Mouse (Mus musculus) CH12.LX (cell line): ENCODE data around the gene Snx3. TPM values are rescaled to one million over a fixed set of nuclear protein-coding genes. Genes with fewer than 3 reads are reported as not detected.

Experiments
- DNase-seq: peaks from one replicate; pipeline ENCODE4 v3.0.0-alpha.2; 2013; ENCODE audit errors: extremely low read depth
- H3K27ac ChIP-seq: 2 replicates; pipeline ENCODE4 v1.5.1; 2012; ENCODE audit warnings: low read depth, mild to moderate bottlenecking, control low read depth, moderate library complexity; ENCODE audit not compliant: insufficient read depth
- H3K27me3 ChIP-seq: replicated peaks from 2 replicates; pipeline ENCODE3; 2012; ENCODE audit warnings: inconsistent platforms
- H3K36me3 ChIP-seq, 2 experiments: replicated peaks in 1 of 2; 2 replicates each; pipeline versions ENCODE3 to v1.6.1; 2012; ENCODE audit warnings: inconsistent platforms in 1 of 2, low read length in 1 of 2, mild to moderate bottlenecking in 1 of 2, mixed read lengths in 1 of 2, moderate library complexity in 1 of 2; ENCODE audit not compliant: control insufficient read depth in 1 of 2, insufficient read depth in 1 of 2
- H3K4me1 ChIP-seq, 2 experiments: 2 replicates each; pipeline ENCODE4 v1.6.1; 2012; ENCODE audit warnings: inconsistent platforms in 1 of 2, moderate library complexity in 1 of 2; ENCODE audit not compliant: insufficient read depth in 2 of 2, control insufficient read depth in 1 of 2
- H3K4me2 ChIP-seq: 2 replicates; pipeline ENCODE4 v1.6.1; 2012; ENCODE audit warnings: low read depth, mild to moderate bottlenecking, control low read depth; ENCODE audit not compliant: poor library complexity, insufficient read depth, severe bottlenecking
- H3K4me3 ChIP-seq, 3 experiments: fragments of 150-350 bp in 1 of 3; sonication (generic) in 1 of 3; replicated peaks in 1 of 3; 2 replicates each; pipeline versions ENCODE3 to v1.5.1; 2011 to 2012; ENCODE audit warnings: low read depth in 2 of 3, low read length in 2 of 3, mild to moderate bottlenecking in 2 of 3, moderate library complexity in 2 of 3, control low read depth in 1 of 3, improper control_type of control experiment in 1 of 3, inconsistent platforms in 1 of 3, mixed read lengths in 1 of 3; ENCODE audit not compliant: poor library complexity in 1 of 3
- H3K79me2 ChIP-seq: replicated peaks from 2 replicates; pipeline ENCODE4 v1.6.1; 2012; ENCODE audit warnings: mild to moderate bottlenecking, moderate library complexity; ENCODE audit not compliant: control insufficient read depth, poor library complexity, insufficient read depth, severe bottlenecking; ENCODE audit errors: extremely low read depth
- H3K9ac ChIP-seq: 2 replicates; pipeline ENCODE4 v1.6.1; 2012; ENCODE audit warnings: low read depth, mild to moderate bottlenecking, control low read depth, moderate library complexity; ENCODE audit not compliant: insufficient read depth
- H3K9me3 ChIP-seq: replicated peaks from 2 replicates; pipeline ENCODE3; 2012; ENCODE audit warnings: low read length, inconsistent platforms, mixed read lengths
- BHLHE40 ChIP-seq: IDR thresholded peaks from 2 replicates; pipeline ENCODE4 v1.6.1; 2011; ENCODE audit warnings: mild to moderate bottlenecking, low read depth, low read length, improper control_type of control experiment
- CHD1 ChIP-seq: IDR thresholded peaks from 2 replicates; pipeline ENCODE4 v1.6.1; 2012; ENCODE audit warnings: low read depth, low read length, improper control_type of control experiment, inconsistent platforms
- E2F4 ChIP-seq: IDR thresholded peaks from 2 replicates; pipeline ENCODE4 v1.6.1; 2011; ENCODE audit warnings: low read depth, low read length, improper control_type of control experiment; ENCODE audit not compliant: insufficient replicate concordance
- ELF1 ChIP-seq: IDR thresholded peaks from 2 replicates; pipeline ENCODE4 v1.6.1; 2014; ENCODE audit warnings: low read depth, mild to moderate bottlenecking, inconsistent platforms, low read length, improper control_type of control experiment
- EP300 ChIP-seq: IDR thresholded peaks from 2 replicates; pipeline ENCODE4 v1.6.1; 2011; ENCODE audit warnings: low read length, improper control_type of control experiment
- ETS1 ChIP-seq: conservative IDR thresholded peaks from 2 replicates; pipeline ENCODE4 v1.6.1; 2012; ENCODE audit warnings: low read depth, mild to moderate bottlenecking, inconsistent platforms, low read length, improper control_type of control experiment, moderate library complexity
- GABPA ChIP-seq: IDR thresholded peaks from 2 replicates; pipeline ENCODE4 v1.6.1; 2012; ENCODE audit warnings: low read depth, low read length, improper control_type of control experiment, inconsistent platforms; ENCODE audit not compliant: insufficient replicate concordance
- HCFC1 ChIP-seq: IDR thresholded peaks from 2 replicates; pipeline ENCODE4 v1.6.1; 2012; ENCODE audit warnings: low read depth, mild to moderate bottlenecking, inconsistent platforms, low read length, improper control_type of control experiment
- IRF4 ChIP-seq: IDR thresholded peaks from 2 replicates; pipeline ENCODE4 v1.6.1; 2014; ENCODE audit warnings: low read depth, mild to moderate bottlenecking, inconsistent platforms, low read length, improper control_type of control experiment
- JUND ChIP-seq: conservative IDR thresholded peaks from 2 replicates; pipeline ENCODE4 v1.6.1; 2011; ENCODE audit warnings: low read depth, low read length, improper control_type of control experiment
- KAT2A ChIP-seq: IDR thresholded peaks from 2 replicates; pipeline ENCODE4 v1.6.1; 2012; ENCODE audit warnings: low read length, improper control_type of control experiment, inconsistent platforms; ENCODE audit not compliant: insufficient replicate concordance
- MAFK ChIP-seq: IDR thresholded peaks from 2 replicates; pipeline ENCODE4 v1.6.1; 2011; ENCODE audit warnings: low read length, improper control_type of control experiment; ENCODE audit not compliant: insufficient replicate concordance
- MAX ChIP-seq: IDR thresholded peaks from 2 replicates; pipeline ENCODE4 v1.6.1; 2011; ENCODE audit warnings: low read length, improper control_type of control experiment
- MAZ ChIP-seq: IDR thresholded peaks from 2 replicates; pipeline ENCODE4 v1.6.1; 2012; ENCODE audit warnings: low read depth, mild to moderate bottlenecking, inconsistent platforms, low read length, improper control_type of control experiment, moderate library complexity
- MEF2A ChIP-seq: IDR thresholded peaks from 2 replicates; pipeline ENCODE4 v1.6.1; 2014; ENCODE audit warnings: low read depth, mild to moderate bottlenecking, inconsistent platforms, low read length, improper control_type of control experiment, borderline replicate concordance
- MXI1 ChIP-seq: IDR thresholded peaks from 2 replicates; pipeline ENCODE4 v1.6.1; 2011; ENCODE audit warnings: mild to moderate bottlenecking, low read depth, low read length, improper control_type of control experiment
- MYC ChIP-seq: IDR thresholded peaks from 2 replicates; pipeline ENCODE4 v1.6.1; 2011; ENCODE audit warnings: low read depth, mild to moderate bottlenecking, improper control_type of control experiment, low read length
- NELFE ChIP-seq: IDR thresholded peaks from 2 replicates; pipeline ENCODE4 v1.6.1; 2011; ENCODE audit warnings: low read depth, low read length, improper control_type of control experiment
- NRF1 ChIP-seq: IDR thresholded peaks from 2 replicates; pipeline ENCODE4 v1.6.1; 2014; ENCODE audit warnings: low read depth, mild to moderate bottlenecking, inconsistent platforms, low read length, improper control_type of control experiment, moderate library complexity
- PAX5 ChIP-seq: IDR thresholded peaks from 2 replicates; pipeline ENCODE4 v1.6.1; 2012; ENCODE audit warnings: low read length, inconsistent platforms, mixed read lengths
- POLR2A ChIP-seq: IDR thresholded peaks from 2 replicates; pipeline ENCODE4 v1.6.1; 2011; ENCODE audit warnings: low read depth, mild to moderate bottlenecking, improper control_type of control experiment, low read length
- POLR2AphosphoS2 ChIP-seq: IDR thresholded peaks from 2 replicates; pipeline ENCODE4 v1.6.1; 2011; ENCODE audit warnings: low read depth, low read length, improper control_type of control experiment
- RAD21 ChIP-seq: IDR thresholded peaks from 2 replicates; pipeline ENCODE4 v1.6.1; 2011; ENCODE audit warnings: low read depth, mild to moderate bottlenecking, low read length, improper control_type of control experiment, moderate library complexity
- RCOR1 ChIP-seq: conservative IDR thresholded peaks from 2 replicates; pipeline ENCODE4 v1.6.1; 2012; ENCODE audit warnings: low read depth, mild to moderate bottlenecking, inconsistent platforms, low read length, improper control_type of control experiment
- SIN3A ChIP-seq: IDR thresholded peaks from 2 replicates; pipeline ENCODE4 v1.6.1; 2012; ENCODE audit warnings: low read length, improper control_type of control experiment, inconsistent platforms
- SMC3 ChIP-seq: IDR thresholded peaks from 2 replicates; pipeline ENCODE4 v1.6.1; 2011; ENCODE audit warnings: low read depth, low read length, improper control_type of control experiment
- TBP ChIP-seq: conservative IDR thresholded peaks from 2 replicates; pipeline ENCODE4 v1.6.1; 2011; ENCODE audit warnings: low read depth, low read length, improper control_type of control experiment
- TCF12 ChIP-seq: IDR thresholded peaks from 2 replicates; pipeline ENCODE4 v1.6.1; 2014; ENCODE audit warnings: low read depth, mild to moderate bottlenecking, inconsistent platforms, low read length, improper control_type of control experiment
- UBTF ChIP-seq: IDR thresholded peaks from 2 replicates; pipeline ENCODE4 v1.6.1; 2012; ENCODE audit warnings: low read depth, mild to moderate bottlenecking, inconsistent platforms, low read length, improper control_type of control experiment, moderate library complexity
- USF1 ChIP-seq: IDR thresholded peaks from 2 replicates; pipeline ENCODE4 v1.6.1; 2014; ENCODE audit warnings: low read depth, mild to moderate bottlenecking, inconsistent platforms, low read length, improper control_type of control experiment
- USF2 ChIP-seq: conservative IDR thresholded peaks from 2 replicates; pipeline ENCODE4 v1.6.1; 2011; ENCODE audit warnings: low read depth, low read length, improper control_type of control experiment
- ZC3H11A ChIP-seq: IDR thresholded peaks from 2 replicates; pipeline ENCODE4 v1.6.1; 2012; ENCODE audit warnings: low read depth, mild to moderate bottlenecking, inconsistent platforms, low read length, improper control_type of control experiment
- ZMIZ1 ChIP-seq: IDR thresholded peaks from 2 replicates; pipeline ENCODE4 v1.6.1; 2012; ENCODE audit warnings: low read depth, mild to moderate bottlenecking, inconsistent platforms, low read length, improper control_type of control experiment
- ZNF384 ChIP-seq: IDR thresholded peaks from 2 replicates; pipeline ENCODE4 v1.6.1; 2012; ENCODE audit warnings: low read depth, low read length, improper control_type of control experiment, inconsistent platforms
- dilution Hi-C: fragments of 300-500 bp; cut with MboI; formaldehyde crosslinking; loops from 2 replicates; pipeline ENCODE4 v1.14.3; 2020; ENCODE audit warnings: low sequenced_read_pairs; ENCODE audit not compliant: extremely low pct_unique_long_range_greater_than_20kb, extremely low pct_ligation_motif_present
- in situ Hi-C: fragments of 300-500 bp; cut with MboI; formaldehyde crosslinking; loops from 3 replicates; pipeline ENCODE4 v1.14.3; 2019; ENCODE audit warnings: low sequenced_read_pairs, low pct_ligation_motif_present, low pct_unique_long_range_greater_than_20kb, mixed read lengths
- polyA plus RNA-seq: library from polyadenylated mRNA; unstranded; fragments of >175 nt; gene quantifications from 2 replicates; pipeline ENCODE4 v1.2.1, GENCODE M21; 2012; ENCODE audit warnings: low read depth; ENCODE audit not compliant: insufficient read length
- total RNA-seq, 2 experiments: library from RNA; depleted of rRNA; stranded (reverse); fragments of 300-350 nt in 1 of 2; fragments of >200 nt in 1 of 2; gene quantifications; 2 replicates each; pipeline ENCODE4 v1.2.3; 2012 to 2014

Snx3 gene
- total and polyA plus RNA-seq, 3 experiments, result 65.5 to 187 (median 115) TPM

DNA sequence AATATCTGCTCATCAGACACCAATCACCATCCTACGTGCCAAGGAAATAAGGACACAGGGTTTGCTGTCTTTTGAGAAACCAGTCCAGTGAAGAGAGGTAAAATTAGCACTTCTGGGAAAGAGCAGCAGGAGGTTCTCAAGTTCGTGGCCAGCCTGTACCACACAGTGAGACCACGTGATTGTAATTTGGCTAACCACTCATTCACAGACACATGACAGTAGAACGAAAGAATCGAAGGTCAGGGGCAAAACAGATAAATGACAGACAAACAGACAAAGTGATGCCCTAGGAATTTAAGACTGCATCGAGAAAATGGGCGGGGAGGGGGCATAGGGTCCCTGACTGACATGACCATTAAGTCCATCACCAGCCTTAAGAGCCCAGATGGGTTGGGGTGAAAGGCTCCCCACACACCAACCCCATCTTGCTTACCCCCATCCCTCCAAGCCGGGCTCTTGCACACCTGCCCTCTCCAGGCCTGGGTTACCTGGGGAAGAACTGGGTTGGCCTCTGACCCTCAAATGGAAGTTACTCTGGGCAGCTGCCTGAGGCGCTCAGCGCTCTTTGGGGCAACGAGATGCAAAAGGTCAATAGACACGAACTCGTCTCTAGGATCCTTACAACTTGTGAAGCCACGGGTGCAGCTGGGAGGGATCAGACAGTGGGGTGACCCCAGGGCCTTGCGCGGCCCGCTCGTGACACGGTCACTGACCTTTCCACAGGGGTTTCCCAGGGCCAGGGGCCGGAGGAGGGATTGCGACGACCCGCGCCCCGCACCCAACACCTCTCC is 24.1 kb upstream of the Snx3 start:
- Histone ChIP-seq H3K4me1 (peaks cover 10 to 31% of the 10 kb centered on the region in 2 experiments), H3K27me3 (no peaks in the 10 kb centered on the region), H3K9ac (peak overlapping the region; percentile 82), H3K4me3 (peak overlapping the region; percentile 67 to 80 (median 67)), H3K27ac (peak overlapping the region; percentile 93), H3K4me2 (peak overlapping the region; percentile 62), H3K79me2 (peaks cover 26% of the 10 kb centered on the region), H3K36me3 (peaks cover 0 to 5% of the 10 kb centered on the region in 2 experiments), H3K9me3 (no peaks in the 10 kb centered on the region)
- peak; percentile 58 for DNase-seq
- TF ChIP-seq MYC (peak; percentile 69), RCOR1 (no peak), JUND (no peak), E2F4 (no peak), EP300 (no peak), POLR2A (no peak), SIN3A (no peak), HCFC1 (no peak), NELFE (no peak), GABPA (no peak), MXI1 (peak; percentile 52), RAD21 (no peak), MAFK (no peak), USF2 (peak; percentile 71), TBP (no peak), MEF2A (no peak), TCF12 (no peak), BHLHE40 (peak; percentile 26; the same call in 1 of the 2 replicates), KAT2A (no peak), MAZ (peak; percentile 47; the same call in 1 of the 2 replicates), CHD1 (0 out of 2 replicates have a peak, but pooled peaks have one; percentile 53), NRF1 (no peak), USF1 (peak; percentile 75), ZMIZ1 (no peak), ZC3H11A (no peak), IRF4 (no peak), PAX5 (no peak), ETS1 (no peak), POLR2AphosphoS2 (no peak), MAX (peak; percentile 90), ZNF384 (no peak), UBTF (no peak), SMC3 (no peak), ELF1 (no peak)
- in situ Hi-C loops, result no loop called here
- dilution Hi-C loops, result no loop called here
